8 mouse cellular contexts compared by ENCODE assay signal in the genomic region with DNA sequence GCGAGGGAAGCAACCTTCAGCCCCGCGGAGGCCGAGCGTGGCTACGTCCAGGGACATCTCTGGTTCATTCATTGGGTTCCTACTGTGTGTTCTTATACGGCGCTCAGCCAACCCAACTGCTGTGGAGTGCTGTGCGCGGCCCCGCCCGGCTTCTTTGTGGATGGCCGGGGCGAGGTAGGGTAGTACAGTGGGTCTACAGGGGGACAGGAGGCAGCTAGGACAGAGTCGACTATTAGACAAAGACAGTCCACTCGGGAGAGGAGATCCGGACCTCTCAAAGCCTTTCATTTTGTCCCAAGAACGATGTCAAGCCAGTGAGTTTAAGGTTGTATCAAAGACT. TPM values are rescaled to one million over a fixed set of nuclear protein-coding genes. Genes with fewer than 3 reads are reported as not detected.
DNase-seq lines count a peak whose midpoint lies in the region; ATAC-seq and TF ChIP-seq lines count a peak whose summit lies in the region.

No protein-coding gene starts in this region.

- 1% methylated on average over 18 of the region's 18 CpGs for WGBS in lung, adult 2 months
- WGBS in embryonic facial prominence, embryonic 13.5 days: 1% methylated on average over 18 of the region's 18 CpGs
- WGBS in intestine, embryonic 15.5 days: 2% methylated on average over 18 of the region's 18 CpGs
- WGBS in neural tube, embryonic 14.5 days: under 1% methylated on average over 18 of the region's 18 CpGs

- H3K9me3 ChIP-seq in embryonic facial prominence, embryonic 13.5 days: no peaks in the 10 kb centered on the region
- H3K9me3 ChIP-seq in intestine, embryonic 15.5 days: no peaks in the 10 kb centered on the region
- no peaks in the 10 kb centered on the region for H3K9me3 ChIP-seq in neural tube, embryonic 14.5 days (ENCODE audit: control insufficient read depth, low read length)

- peak overlapping the region; percentile 60; the same call in 1 of the 2 replicates for H3K27ac ChIP-seq in embryonic facial prominence, embryonic 13.5 days
- H3K27ac ChIP-seq in intestine, embryonic 15.5 days: peak overlapping the region; percentile 59; the same call in 1 of the 2 replicates
- peak overlapping the region; percentile 62 for H3K27ac ChIP-seq in neural tube, embryonic 14.5 days (ENCODE audit: low read depth, low read length)

- H3K4me3 ChIP-seq in lung, adult 2 months (replicated peaks; ENCODE audit: extremely low read depth, low read depth, low read length): peak overlapping the region; percentile 63
- peak overlapping the region; percentile 82 for H3K4me3 ChIP-seq in embryonic facial prominence, embryonic 13.5 days
- H3K4me3 ChIP-seq in intestine, embryonic 15.5 days (replicated peaks): peak overlapping the region; percentile 97
- peak overlapping the region; percentile 89 for H3K4me3 ChIP-seq in neural tube, embryonic 14.5 days (ENCODE audit: low read depth, low read length)

- no peak for TF ChIP-seq POLR2A in lung, adult 2 months (IDR thresholded peaks at IDR 0.05; ENCODE audit: borderline replicate concordance, extremely low read depth, low read depth, low read length)

- no peaks in the 10 kb centered on the region for H3K27me3 ChIP-seq in embryonic facial prominence, embryonic 13.5 days
- no peaks in the 10 kb centered on the region for H3K27me3 ChIP-seq in intestine, embryonic 15.5 days (replicated peaks)
- no peaks in the 10 kb centered on the region for H3K27me3 ChIP-seq in neural tube, embryonic 14.5 days (ENCODE audit: control insufficient read depth, insufficient read depth, low read length)

- no peak for TF ChIP-seq CTCF in lung, adult 2 months (IDR thresholded peaks at IDR 0.05; ENCODE audit: insufficient read depth, low read length)

- H3K36me3 ChIP-seq in embryonic facial prominence, embryonic 13.5 days: peaks cover 61% of the 10 kb centered on the region
- peaks cover 18% of the 10 kb centered on the region for H3K36me3 ChIP-seq in intestine, embryonic 15.5 days
- peaks cover 31% of the 10 kb centered on the region for H3K36me3 ChIP-seq in neural tube, embryonic 14.5 days (ENCODE audit: control insufficient read depth, insufficient read depth, low read length)

- H3K9ac ChIP-seq in embryonic facial prominence, embryonic 13.5 days: peak overlapping the region; percentile 85
- peak overlapping the region; percentile 88 for H3K9ac ChIP-seq in intestine, embryonic 15.5 days
- peak overlapping the region; percentile 82 for H3K9ac ChIP-seq in neural tube, embryonic 14.5 days (replicated peaks; ENCODE audit: low read depth, low read length)

- ATAC-seq in embryonic facial prominence, embryonic 13.5 days (ENCODE audit: insufficient number of reproducible peaks, insufficient read depth, low FRiP score, low TSS enrichment, low read depth): no peak
- ATAC-seq in intestine, embryonic 15.5 days: no peak; the same call in none of the 2 replicates
- ATAC-seq in neural tube, embryonic 14.5 days (ENCODE audit: low read depth): no peak; the same call in none of the 2 replicates

- peaks cover 9% of the 10 kb centered on the region; the same call in 1 of the 2 replicates for H3K4me1 ChIP-seq in lung, adult 2 months (ENCODE audit: control insufficient read depth, insufficient read depth, low read length)
- peaks cover 23% of the 10 kb centered on the region for H3K4me1 ChIP-seq in embryonic facial prominence, embryonic 13.5 days
- H3K4me1 ChIP-seq in intestine, embryonic 15.5 days (replicated peaks): peaks cover 22% of the 10 kb centered on the region
- H3K4me1 ChIP-seq in neural tube, embryonic 14.5 days (ENCODE audit: control insufficient read depth, insufficient read depth, low read length): peaks cover 16% of the 10 kb centered on the region

- peak overlapping the region; percentile 89 for H3K4me2 ChIP-seq in embryonic facial prominence, embryonic 13.5 days
- H3K4me2 ChIP-seq in intestine, embryonic 15.5 days (replicated peaks): peak overlapping the region; percentile 88
- peak overlapping the region; percentile 86 for H3K4me2 ChIP-seq in neural tube, embryonic 14.5 days (ENCODE audit: low read depth, low read length)

- DNase-seq in lung, adult 2 months: no peak
- no peak for DNase-seq in lung, postnatal 14 days
- DNase-seq in urinary bladder, adult 18-20 months (ENCODE audit: low spot score in 2 of 2): no peak
- DNase-seq in spleen, postnatal 14 days (ENCODE audit: low spot score in 2 of 2): no peak
- DNase-seq in left cerebral cortex, adult 8-10 months (ENCODE audit: low spot score in 2 of 2): no peak

RNA-seq across cellular contexts. Expression of a gene that starts 0.5 kb away (rescaled TPM):
- 76.4 and 85.4 TPM in 2 replicates for polyA plus RNA-seq in lung, adult 2 months (2012; rRNA removed)
- polyA plus RNA-seq in embryonic facial prominence, embryonic 13.5 days (2015; fragmentation: Nextera tagmentation; extraction: Ambion mirVana): 39.3 and 43.2 TPM in 2 replicates
- 32.0 and 33.4 TPM in 2 replicates for polyA plus RNA-seq in intestine, embryonic 15.5 days (2015; fragmentation: Nextera tagmentation; extraction: Ambion mirVana)
- 74.5 and 83.8 TPM in 2 replicates for polyA plus RNA-seq in neural tube, embryonic 14.5 days (2014; fragmentation: Nextera tagmentation; extraction: Ambion mirVana)
- total RNA-seq in left cerebral cortex, adult 8-10 months (2022): 10 to 100 TPM; 51.6 to 57.5 (median 55.3) TPM

RNA-seq across cellular contexts. Expression of a gene that starts 0.8 kb away (rescaled TPM):
- polyA plus RNA-seq in lung, adult 2 months (2012; rRNA removed): 23.6 and 36.7 TPM in 2 replicates
- polyA plus RNA-seq in embryonic facial prominence, embryonic 13.5 days (2015; fragmentation: Nextera tagmentation; extraction: Ambion mirVana): 46.3 and 51.5 TPM in 2 replicates
- polyA plus RNA-seq in intestine, embryonic 15.5 days (2015; fragmentation: Nextera tagmentation; extraction: Ambion mirVana): 51.5 and 57.9 TPM in 2 replicates
- 69.2 and 75.7 TPM in 2 replicates for polyA plus RNA-seq in neural tube, embryonic 14.5 days (2014; fragmentation: Nextera tagmentation; extraction: Ambion mirVana)
- 10 to 100 TPM; 28.1 to 33.7 (median 32.0) TPM for total RNA-seq in left cerebral cortex, adult 8-10 months (2022)

RNA-seq across cellular contexts. Expression of a gene that starts 8.0 kb away (rescaled TPM):
- 41.1 and 48.0 TPM in 2 replicates for polyA plus RNA-seq in lung, adult 2 months (2012; rRNA removed)
- 31.9 and 34.4 TPM in 2 replicates for polyA plus RNA-seq in embryonic facial prominence, embryonic 13.5 days (2015; fragmentation: Nextera tagmentation; extraction: Ambion mirVana)
- polyA plus RNA-seq in intestine, embryonic 15.5 days (2015; fragmentation: Nextera tagmentation; extraction: Ambion mirVana): 27.3 and 27.4 TPM in 2 replicates
- 21.4 and 23.7 TPM in 2 replicates for polyA plus RNA-seq in neural tube, embryonic 14.5 days (2014; fragmentation: Nextera tagmentation; extraction: Ambion mirVana)
- total RNA-seq in left cerebral cortex, adult 8-10 months (2022): 10 to 100 TPM; 44.3 to 57.5 (median 48.6) TPM

RNA-seq across cellular contexts. Expression of a gene that starts 8.0 kb away (rescaled TPM):
- polyA plus RNA-seq in lung, adult 2 months (2012; rRNA removed): 100 and 115 TPM in 2 replicates
- 86.1 and 93.0 TPM in 2 replicates for polyA plus RNA-seq in embryonic facial prominence, embryonic 13.5 days (2015; fragmentation: Nextera tagmentation; extraction: Ambion mirVana)
- 111 and 117 TPM in 2 replicates for polyA plus RNA-seq in intestine, embryonic 15.5 days (2015; fragmentation: Nextera tagmentation; extraction: Ambion mirVana)
- 85.5 and 86.4 TPM in 2 replicates for polyA plus RNA-seq in neural tube, embryonic 14.5 days (2014; fragmentation: Nextera tagmentation; extraction: Ambion mirVana)
- total RNA-seq in left cerebral cortex, adult 8-10 months (2022): 10 to 100 TPM; 65.0 to 73.3 (median 69.1) TPM

RNA-seq across cellular contexts. Expression of a gene that starts 9.4 kb away (rescaled TPM):
- 55.8 and 69.4 TPM in 2 replicates for polyA plus RNA-seq in lung, adult 2 months (2012; rRNA removed)
- polyA plus RNA-seq in embryonic facial prominence, embryonic 13.5 days (2015; fragmentation: Nextera tagmentation; extraction: Ambion mirVana): 48.9 and 58.2 TPM in 2 replicates
- polyA plus RNA-seq in intestine, embryonic 15.5 days (2015; fragmentation: Nextera tagmentation; extraction: Ambion mirVana): 71.7 and 85.4 TPM in 2 replicates
- polyA plus RNA-seq in neural tube, embryonic 14.5 days (2014; fragmentation: Nextera tagmentation; extraction: Ambion mirVana): 98.0 and 115 TPM in 2 replicates
- total RNA-seq in left cerebral cortex, adult 8-10 months (2022): 10 to 100 TPM; 43.5 to 59.7 (median 55.1) TPM
